Mouse (Mus musculus) liver, embryonic 12.5 days (tissue): ENCODE results near the gene Abcb9. TPM values are rescaled to one million over a fixed set of nuclear protein-coding genes. Genes with fewer than 3 reads are reported as not detected.
"Not testable (repeated sequence)": the region's sequence is repeated elsewhere in the genome, so short reads cannot be mapped to it uniquely, and the experiment has no call there.

Source experiments
- ATAC-seq: fragments of 200-750 bp; cut with Nextera tagmentation; 2 replicates; pipeline ENCODE4 v1.8.0; 2017; ENCODE audit warnings: moderate number of reproducible peaks, mild to moderate bottlenecking, moderate library complexity
- H3K27ac ChIP-seq: fragments of 300-500 bp; sonication (generic); 2 replicates; pipeline ENCODE4 v1.5.1; 2016; ENCODE audit warnings: mild to moderate bottlenecking
- H3K27me3 ChIP-seq: fragments of 300-500 bp; sonication (generic); replicated peaks from 2 replicates; pipeline ENCODE4 v1.6.1; 2016; ENCODE audit warnings: mild to moderate bottlenecking, moderate library complexity
- H3K36me3 ChIP-seq: fragments of 300-500 bp; sonication (generic); 2 replicates; pipeline ENCODE4 v1.6.1; 2016; ENCODE audit warnings: mild to moderate bottlenecking, moderate library complexity
- H3K4me1 ChIP-seq: fragments of 300-500 bp; sonication (generic); 2 replicates; pipeline ENCODE4 v1.6.1; 2016
- H3K4me2 ChIP-seq: fragments of 300-500 bp; sonication (generic); 2 replicates; pipeline ENCODE4 v1.6.1; 2016; ENCODE audit warnings: mild to moderate bottlenecking, moderate library complexity
- H3K4me3 ChIP-seq: fragments of 300-500 bp; sonication (generic); 2 replicates; pipeline ENCODE4 v1.5.1; 2016; ENCODE audit warnings: mild to moderate bottlenecking, moderate library complexity
- H3K9ac ChIP-seq: fragments of 300-500 bp; sonication (generic); 2 replicates; pipeline ENCODE4 v1.6.1; 2016; ENCODE audit warnings: mild to moderate bottlenecking, moderate library complexity
- H3K9me3 ChIP-seq: fragments of 300-500 bp; sonication (generic); replicated peaks from 2 replicates; pipeline ENCODE4 v1.6.1; 2016; ENCODE audit warnings: mild to moderate bottlenecking, moderate library complexity
- WGBS: fragments of 180-500 bp; shearing (Covaris S2); methylation state at CpG from one replicate; pipeline ENCODE4 v1.1.7; 2016; ENCODE audit not compliant: insufficient replicate concordance; 5-methylcytosine and 5-hydroxymethylcytosine counted together
- polyA plus RNA-seq: library from polyadenylated mRNA; unstranded; fragments of >200 nt; fragmentation: Nextera tagmentation; extraction: Ambion mirVana; gene quantifications from 2 replicates; pipeline ENCODE4 v1.2.1, GENCODE M21; 2016

Gene Abcb9
- polyA plus RNA-seq, 1 experiment from 2014 or later, result 5.0 TPM

DNA sequence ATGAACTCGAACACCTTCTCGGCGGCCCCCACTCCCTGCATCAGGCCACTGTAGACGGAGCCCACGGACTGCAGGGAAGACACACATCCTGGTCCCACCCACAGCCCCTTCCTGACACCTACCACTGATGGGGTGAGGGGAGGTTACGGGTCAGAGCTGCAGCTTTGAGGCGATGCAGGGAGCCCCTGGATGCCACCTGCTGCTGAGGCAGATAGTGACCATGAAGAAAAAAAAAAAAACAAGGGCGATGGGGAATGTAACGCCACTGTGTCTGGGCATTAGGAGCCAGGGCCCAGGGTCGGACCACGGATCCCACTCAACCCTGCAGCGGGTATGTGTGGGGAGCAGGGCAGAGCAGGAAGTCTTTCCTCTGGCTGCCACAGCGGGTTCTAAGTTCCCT, 18.4 kb downstream of the Abcb9 start:
- Histone ChIP-seq H3K4me1 (peaks cover 78% of the 10 kb centered on the region), H3K9me3 (no peaks in the 10 kb centered on the region), H3K36me3 (no peaks in the 10 kb centered on the region), H3K27me3 (no peaks in the 10 kb centered on the region), H3K4me3 (no peak overlapping the region), H3K4me2 (no peak overlapping the region), H3K9ac (no peak overlapping the region), H3K27ac (peak overlapping the region; percentile 43; the same call in 1 of the 2 replicates)
- WGBS, result 61% methylated on average over 13 of the region's 13 CpGs
- no peak for ATAC-seq

DNA sequence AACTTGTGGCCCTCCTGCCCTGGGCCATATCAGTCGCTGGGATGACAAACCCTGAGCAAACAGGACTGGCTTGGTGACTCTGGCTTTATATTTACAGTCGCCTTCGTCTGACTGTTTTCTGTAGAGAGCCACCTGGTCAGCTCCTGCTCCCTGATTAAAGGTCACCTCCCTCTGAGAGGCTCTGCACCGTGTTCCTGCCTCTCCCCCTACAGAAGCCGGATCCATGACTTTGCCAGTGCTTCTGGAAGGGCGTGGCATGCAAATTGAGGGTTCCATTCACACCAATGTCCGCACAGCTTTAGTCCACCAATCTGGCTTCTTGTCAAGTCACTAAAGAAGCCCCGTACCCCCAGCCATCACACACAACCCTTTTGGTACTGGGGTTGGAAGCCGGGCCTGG, 19.0 kb downstream of the Abcb9 start:
- Histone ChIP-seq H3K27ac (peak overlapping the region; percentile 43; the same call in 1 of the 2 replicates), H3K4me1 (peaks cover 78% of the 10 kb centered on the region)

DNA sequence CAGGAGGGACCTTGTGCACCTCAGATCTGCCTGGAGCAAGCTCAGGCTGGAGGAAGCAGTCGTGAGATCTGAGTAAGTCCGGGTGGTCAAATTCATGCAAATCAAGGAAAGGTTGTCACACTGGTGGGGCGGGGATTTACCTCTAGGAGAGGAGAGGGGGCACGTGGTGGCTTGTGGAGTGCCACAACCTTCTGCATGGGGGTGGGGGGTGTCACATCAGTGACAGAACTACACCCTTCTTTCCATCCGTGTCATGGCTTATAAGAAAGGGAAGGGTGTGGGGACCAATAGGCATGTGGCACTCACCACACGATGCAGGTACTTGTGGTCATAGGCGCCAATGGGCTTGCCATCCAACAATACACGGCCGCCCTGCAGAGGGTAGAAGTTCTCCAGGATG, 19.9 kb downstream of the Abcb9 start:
- 54% methylated on average over 9 of the region's 9 CpGs for WGBS
- no peaks in the 10 kb centered on the region for H3K9me3 ChIP-seq
- peak overlapping the region; percentile 46; the same call in 1 of the 2 replicates for H3K27ac ChIP-seq
- H3K27me3 ChIP-seq, result no peaks in the 10 kb centered on the region
- no peak for ATAC-seq
- no peak overlapping the region for H3K4me2 ChIP-seq
- no peak overlapping the region for H3K9ac ChIP-seq
- H3K36me3 ChIP-seq, result no peaks in the 10 kb centered on the region
- H3K4me3 ChIP-seq, result no peak overlapping the region
- H3K4me1 ChIP-seq, result peaks cover 70% of the 10 kb centered on the region

More for the DNA sequence above, 19.0 kb downstream of the Abcb9 start:
- H3K9me3 ChIP-seq, result no peaks in the 10 kb centered on the region
- no peak overlapping the region for H3K4me2 ChIP-seq
- H3K4me3 ChIP-seq, result no peak overlapping the region
- H3K36me3 ChIP-seq, result no peaks in the 10 kb centered on the region
- H3K27me3 ChIP-seq, result no peaks in the 10 kb centered on the region
- WGBS, result 52% methylated on average over 9 of the region's 9 CpGs
- H3K9ac ChIP-seq, result no peak overlapping the region
- peak; percentile 43 for ATAC-seq

DNA sequence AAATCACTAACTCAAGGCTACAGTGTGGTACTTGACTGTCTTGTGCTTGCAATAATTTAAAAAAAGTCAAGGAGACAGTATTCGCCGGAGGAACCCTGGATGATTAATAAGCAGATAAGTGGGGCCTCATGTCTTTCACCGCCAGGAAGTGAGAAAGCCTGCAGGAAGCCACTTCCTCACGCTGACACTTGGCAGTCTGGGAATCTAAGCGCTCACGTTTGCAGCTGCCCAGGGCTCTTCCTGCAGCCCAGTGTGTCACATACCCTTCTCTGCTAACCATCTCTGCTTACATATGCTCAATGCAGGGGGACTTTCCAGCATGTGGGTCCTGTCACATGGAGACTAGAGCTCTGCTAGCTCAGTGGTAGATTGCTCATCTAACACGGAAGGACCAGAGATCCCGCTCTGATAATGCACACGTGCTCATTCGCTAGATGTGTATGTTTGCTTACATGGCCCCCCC, 20.7 kb downstream of the Abcb9 start:
- no peak for ATAC-seq
- 16% methylated on average over 10 of the region's 10 CpGs for WGBS
- Histone ChIP-seq H3K9me3 (no peaks in the 10 kb centered on the region), H3K36me3 (no peaks in the 10 kb centered on the region), H3K4me3 (no peak overlapping the region), H3K4me1 (peaks cover 61% of the 10 kb centered on the region), H3K9ac (no peak overlapping the region), H3K27me3 (no peaks in the 10 kb centered on the region), H3K4me2 (0 out of 2 replicates have a peak overlapping the region, but pooled peaks have one; percentile 6), H3K27ac (peak overlapping the region; percentile 46)

DNA sequence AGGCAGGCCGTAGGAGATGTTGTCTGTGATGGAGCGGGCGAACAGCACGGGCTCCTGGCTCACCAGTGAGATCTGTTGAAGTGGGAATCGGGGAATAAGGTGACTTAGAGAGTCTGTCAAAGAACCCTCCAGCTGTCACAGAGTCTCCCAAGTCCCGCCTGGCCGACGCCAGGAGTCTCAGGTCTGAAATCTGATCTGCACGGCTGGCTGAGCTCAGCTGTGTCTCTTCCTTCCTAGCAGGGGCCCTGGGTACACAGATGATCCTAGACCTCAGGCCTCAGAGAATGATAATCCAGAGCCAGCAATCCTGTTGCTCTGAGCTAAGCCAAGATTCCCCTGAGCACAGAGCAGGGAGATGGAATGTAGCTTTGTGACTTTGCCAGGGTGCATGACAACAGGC, 21.9 kb downstream of the Abcb9 start:
- Histone ChIP-seq H3K4me2 (no peak overlapping the region), H3K9me3 (no peaks in the 10 kb centered on the region), H3K36me3 (no peaks in the 10 kb centered on the region), H3K4me1 (peaks cover 49% of the 10 kb centered on the region), H3K27ac (no peak overlapping the region), H3K27me3 (no peaks in the 10 kb centered on the region), H3K9ac (no peak overlapping the region), H3K4me3 (no peak overlapping the region)
- 51% methylated on average over 9 of the region's 9 CpGs for WGBS
- no peak for ATAC-seq

DNA sequence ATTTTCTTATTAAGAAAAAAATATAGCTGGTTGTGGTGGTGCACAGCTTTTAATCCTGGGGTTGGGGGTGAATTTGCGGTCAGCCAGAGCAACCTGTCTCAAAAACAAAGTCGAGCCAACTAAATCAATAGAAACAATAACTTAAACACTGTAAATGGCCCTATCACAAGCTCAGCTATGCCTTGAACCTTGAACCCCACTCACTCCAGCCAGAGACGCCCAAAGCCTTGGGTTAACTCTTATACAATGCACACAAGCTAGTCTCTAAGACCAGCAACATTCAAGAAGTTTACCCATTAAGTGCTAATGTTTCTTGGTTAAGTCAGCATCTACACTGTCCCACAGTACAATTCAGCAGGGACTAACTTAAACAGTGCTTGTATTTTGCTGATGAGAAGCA, 25.9 kb downstream of the Abcb9 start:
- Histone ChIP-seq H3K9ac (no peak overlapping the region), H3K4me1 (peaks cover 14% of the 10 kb centered on the region), H3K4me3 (no peak overlapping the region), H3K4me2 (no peak overlapping the region), H3K9me3 (no peaks in the 10 kb centered on the region), H3K27ac (no peak overlapping the region), H3K36me3 (no peaks in the 10 kb centered on the region), H3K27me3 (no peaks in the 10 kb centered on the region)
- WGBS, result 74% methylated on average over 3 of the region's 3 CpGs
- ATAC-seq, result no peak

DNA sequence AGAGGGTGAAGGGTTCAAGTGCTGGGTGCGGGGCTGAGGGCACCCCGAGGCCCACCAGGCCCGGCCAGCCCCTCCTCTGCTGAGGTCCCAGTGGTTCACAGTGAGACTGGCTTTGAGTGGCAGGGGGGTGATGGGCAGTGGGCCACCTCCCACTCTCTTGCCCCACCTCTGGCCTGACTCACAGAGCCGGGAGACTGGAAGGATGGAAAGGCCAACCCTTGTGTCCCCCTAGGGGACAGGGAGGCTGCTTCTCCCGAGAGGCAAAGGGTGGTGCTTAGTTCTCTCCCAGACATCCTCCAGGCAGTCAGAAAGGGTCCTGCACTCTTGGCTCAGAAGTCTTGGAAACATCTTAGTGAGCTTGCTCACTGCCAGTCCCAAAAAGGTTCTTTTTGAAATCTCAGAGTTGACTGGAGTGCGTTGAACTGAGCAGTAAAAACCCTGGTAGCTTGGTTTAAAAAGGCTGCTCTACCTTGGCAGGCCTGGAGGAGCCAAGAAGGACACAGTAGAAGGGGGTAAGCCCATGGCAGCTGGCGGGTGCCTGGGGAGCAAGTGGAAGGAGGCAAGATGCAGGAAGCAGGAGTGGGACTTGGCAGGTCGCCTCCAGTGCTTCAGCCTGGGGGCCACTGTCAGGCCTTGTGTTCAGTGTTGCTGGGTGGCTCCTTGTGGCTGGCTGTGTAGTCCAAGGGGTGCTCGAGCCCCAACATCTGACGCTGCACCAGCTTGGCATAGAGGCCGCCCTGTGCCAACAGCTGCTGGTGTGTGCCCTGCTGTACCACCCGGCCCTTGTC, 33.4 kb downstream of the Abcb9 start:
- H3K9me3 ChIP-seq, result no peaks in the 10 kb centered on the region
- no peak overlapping the region for H3K4me2 ChIP-seq
- no peaks in the 10 kb centered on the region for H3K36me3 ChIP-seq
- H3K27ac ChIP-seq, result no peak overlapping the region
- H3K27me3 ChIP-seq, result peaks cover 11% of the 10 kb centered on the region; the same call in 1 of the 2 replicates
- WGBS, result 62% methylated on average over 12 of the region's 12 CpGs
- no peak overlapping the region for H3K9ac ChIP-seq
- H3K4me3 ChIP-seq, result no peak overlapping the region
- H3K4me1 ChIP-seq, result peaks cover 4% of the 10 kb centered on the region; the same call in 1 of the 2 replicates
- no peak for ATAC-seq

DNA sequence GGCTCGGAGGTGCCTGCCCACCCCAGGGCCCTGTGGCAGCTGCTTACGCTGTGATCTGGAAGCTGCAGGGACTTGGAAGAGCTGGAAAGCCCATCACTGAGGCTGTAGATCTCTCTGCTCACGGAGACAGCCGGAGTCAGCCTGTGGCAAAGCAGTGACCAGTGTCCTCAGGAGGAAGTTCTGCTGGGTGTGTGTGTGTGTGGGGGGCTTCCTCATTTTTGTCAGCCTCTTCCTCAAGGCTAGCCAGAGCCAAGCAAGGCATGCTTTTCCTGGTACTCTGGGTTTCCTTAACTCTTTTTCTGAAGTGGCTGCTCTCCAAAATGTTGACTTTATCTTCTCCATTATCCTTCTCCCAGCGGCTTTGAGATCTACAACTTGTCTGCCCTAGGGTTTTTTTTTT, 35.9 kb downstream of the Abcb9 start:
- Histone ChIP-seq H3K4me3 (no peak overlapping the region), H3K27me3 (peaks cover 11% of the 10 kb centered on the region; the same call in 1 of the 2 replicates), H3K36me3 (0 out of 2 replicates have a peak, but pooled peaks cover 3% of the 10 kb centered on the region), H3K9ac (no peak overlapping the region), H3K27ac (peak overlapping the region; percentile 61), H3K4me1 (peaks cover 4% of the 10 kb centered on the region; the same call in 1 of the 2 replicates), H3K4me2 (no peak overlapping the region), H3K9me3 (peaks cover 6% of the 10 kb centered on the region; the same call in 1 of the 2 replicates)
- WGBS, result 28% methylated on average over 5 of the region's 5 CpGs
- ATAC-seq, result no peak

DNA sequence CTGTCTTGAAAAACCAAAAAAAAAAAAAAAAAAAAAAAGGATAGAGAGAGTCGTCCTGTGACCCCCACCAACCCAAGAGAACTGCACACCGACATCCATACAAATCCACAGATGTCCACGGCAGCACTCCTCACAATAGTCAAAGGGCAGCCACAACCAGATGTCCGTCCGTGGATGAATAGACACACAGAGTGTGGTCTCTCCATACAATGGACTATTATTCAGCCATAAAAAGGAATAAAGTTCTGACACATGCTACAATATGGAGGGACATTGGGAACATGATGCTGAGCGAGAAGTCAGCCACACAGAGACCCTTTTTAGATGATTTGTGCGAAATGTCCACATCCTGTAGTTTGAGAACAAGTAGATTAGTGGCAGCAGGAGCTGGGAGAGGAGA, 36.8 kb downstream of the Abcb9 start:
- H3K4me2 ChIP-seq, result no peak overlapping the region
- H3K9ac ChIP-seq, result no peak overlapping the region
- WGBS, result 73% methylated on average over 7 of the region's 7 CpGs
- H3K4me3 ChIP-seq, result no peak overlapping the region
- no peak for ATAC-seq
- peaks cover 6% of the 10 kb centered on the region; the same call in 1 of the 2 replicates for H3K9me3 ChIP-seq
- peaks cover 4% of the 10 kb centered on the region; the same call in 1 of the 2 replicates for H3K4me1 ChIP-seq
- no peak overlapping the region for H3K27ac ChIP-seq
- H3K36me3 ChIP-seq, result 0 out of 2 replicates have a peak, but pooled peaks cover 3% of the 10 kb centered on the region
- H3K27me3 ChIP-seq, result peaks cover 8% of the 10 kb centered on the region; the same call in 1 of the 2 replicates

DNA sequence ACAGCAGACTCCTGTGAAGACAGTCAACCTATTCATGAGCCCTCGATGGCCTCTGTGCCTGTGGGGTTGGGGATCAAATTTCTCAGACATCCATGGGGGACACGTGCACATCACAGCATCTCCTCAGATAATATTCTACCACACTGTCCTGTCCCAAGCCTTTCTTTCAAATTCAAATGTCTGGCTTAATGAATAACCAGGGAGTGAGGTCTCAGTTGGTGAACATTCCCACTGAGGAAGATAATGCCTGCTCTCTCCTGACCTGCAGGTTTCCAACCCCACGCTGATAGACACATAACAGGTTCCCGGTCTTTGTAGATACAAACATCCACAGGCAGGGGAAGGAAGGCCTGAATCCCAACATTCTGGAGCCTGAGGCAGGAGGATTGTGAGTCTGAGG, 38.6 kb downstream of the Abcb9 start:
- Histone ChIP-seq H3K9ac (no peak overlapping the region), H3K27ac (0 out of 2 replicates have a peak overlapping the region, but pooled peaks have one; percentile 10), H3K4me3 (no peak overlapping the region), H3K9me3 (peaks cover 6% of the 10 kb centered on the region; the same call in 1 of the 2 replicates), H3K27me3 (peaks cover 4% of the 10 kb centered on the region; the same call in 1 of the 2 replicates), H3K36me3 (0 out of 2 replicates have a peak, but pooled peaks cover 3% of the 10 kb centered on the region), H3K4me2 (no peak overlapping the region), H3K4me1 (peaks cover 20% of the 10 kb centered on the region)
- WGBS, result 71% methylated on average over 4 of the region's 4 CpGs
- no peak for ATAC-seq

DNA sequence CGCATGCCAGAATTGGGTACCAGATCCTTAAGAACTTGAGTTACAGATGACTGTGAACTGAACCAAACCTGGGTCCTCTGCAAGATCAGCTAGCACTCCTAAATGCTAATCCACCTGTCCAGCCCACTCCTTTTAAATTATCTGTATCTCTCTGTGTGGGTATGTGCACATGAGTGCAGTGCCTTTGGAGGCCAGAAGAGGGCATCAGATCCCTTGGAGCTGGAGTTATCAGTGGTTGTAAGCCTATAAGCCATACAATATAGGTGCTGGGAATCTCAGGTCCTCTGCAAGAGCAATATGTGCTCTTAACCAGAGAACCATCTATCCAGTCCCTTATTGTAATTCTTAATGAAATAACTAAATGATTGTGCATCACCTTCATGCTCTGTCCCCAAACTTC, 39.4 kb downstream of the Abcb9 start:
- 91% methylated on average over 1 of the region's 1 CpGs for WGBS
- Histone ChIP-seq H3K4me3 (no peak overlapping the region), H3K36me3 (0 out of 2 replicates have a peak, but pooled peaks cover 3% of the 10 kb centered on the region), H3K4me1 (peaks cover 27% of the 10 kb centered on the region), H3K27me3 (no peaks in the 10 kb centered on the region), H3K9ac (no peak overlapping the region), H3K9me3 (peaks cover 6% of the 10 kb centered on the region; the same call in 1 of the 2 replicates), H3K4me2 (no peak overlapping the region), H3K27ac (no peak overlapping the region)
- ATAC-seq, result no peak

DNA sequence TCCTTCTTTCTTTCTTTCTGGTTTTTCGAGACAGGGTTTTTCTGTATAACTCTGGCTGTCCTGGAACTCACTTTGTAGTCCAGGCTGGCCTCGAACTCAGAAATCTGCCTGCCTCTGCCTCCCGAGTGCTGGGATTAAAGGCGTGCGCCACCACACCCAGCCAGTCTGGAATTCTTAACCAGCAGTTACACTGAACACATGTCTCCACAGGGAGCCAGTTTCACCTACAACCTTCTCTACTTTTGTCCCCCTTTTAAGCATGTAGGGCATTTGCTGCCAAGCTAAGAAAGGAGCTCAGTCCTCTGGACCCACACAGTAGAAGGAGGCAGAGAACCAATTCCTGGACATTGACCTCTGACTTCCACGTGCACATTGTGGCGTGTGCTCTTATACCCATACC, 43.0 kb downstream of the Abcb9 start:
- ATAC-seq, result not testable (repeated sequence)
- Histone ChIP-seq H3K9ac (peak overlapping the region; percentile 53), H3K4me3 (peak overlapping the region; percentile 9; the same call in 1 of the 2 replicates)

More for the DNA sequence above, 43.0 kb downstream of the Abcb9 start:
- Histone ChIP-seq H3K27ac (peak overlapping the region; percentile 93), H3K4me2 (peak overlapping the region; percentile 67), H3K4me1 (peaks cover 58% of the 10 kb centered on the region)
- H3K36me3 ChIP-seq, H3K9me3 ChIP-seq, H3K27me3 ChIP-seq: not testable (repeated sequence)
- 70% methylated on average over 7 of the region's 7 CpGs for WGBS
